Mouse (Mus musculus) neural tube, embryonic 14.5 days (tissue): Measurements from ENCODE around the gene V1rd19. TPM values are rescaled to one million over a fixed set of nuclear protein-coding genes. Genes with fewer than 3 reads are reported as not detected.
"Not testable (repeated sequence)": the region's sequence is repeated elsewhere in the genome, so short reads cannot be mapped to it uniquely, and the experiment has no call there.

Source experiments
- ATAC-seq: fragments of 200-750 bp; cut with Nextera tagmentation; 2 replicates; pipeline ENCODE4 v1.8.0; 2017; ENCODE audit warnings: low read depth, mild to moderate bottlenecking, moderate TSS enrichment, moderate library complexity
- H3K27ac ChIP-seq: fragments of 300-500 bp; sonication (generic); 2 replicates; pipeline ENCODE4 v1.5.1; 2014; ENCODE audit warnings: low read depth, mild to moderate bottlenecking, control low read depth, low read length, moderate library complexity, mixed read lengths
- H3K27me3 ChIP-seq: fragments of 300-500 bp; sonication (generic); 2 replicates; pipeline ENCODE4 v1.6.1; 2014; ENCODE audit warnings: low read length; ENCODE audit not compliant: control insufficient read depth, insufficient read depth
- H3K36me3 ChIP-seq: fragments of 300-500 bp; sonication (generic); 2 replicates; pipeline ENCODE4 v1.6.1; 2014; ENCODE audit warnings: low read length, mixed read lengths; ENCODE audit not compliant: control insufficient read depth, insufficient read depth
- H3K4me1 ChIP-seq: fragments of 300-500 bp; sonication (generic); 2 replicates; pipeline ENCODE4 v1.6.1; 2014; ENCODE audit warnings: low read length; ENCODE audit not compliant: control insufficient read depth, insufficient read depth
- H3K4me2 ChIP-seq: fragments of 300-500 bp; sonication (generic); 2 replicates; pipeline ENCODE4 v1.6.1; 2014; ENCODE audit warnings: mild to moderate bottlenecking, low read depth, low read length, control low read depth
- H3K4me3 ChIP-seq: fragments of 300-500 bp; sonication (generic); 2 replicates; pipeline ENCODE4 v1.5.1; 2014; ENCODE audit warnings: low read depth, low read length, control low read depth, mixed read lengths
- H3K9ac ChIP-seq: fragments of 300-500 bp; sonication (generic); replicated peaks from 2 replicates; pipeline ENCODE4 v1.6.1; 2014; ENCODE audit warnings: low read depth, mild to moderate bottlenecking, control low read depth, low read length, mixed read lengths
- H3K9me3 ChIP-seq: fragments of 300-500 bp; sonication (generic); 2 replicates; pipeline ENCODE4 v1.6.1; 2016; ENCODE audit warnings: low read length; ENCODE audit not compliant: control insufficient read depth
- WGBS: fragments of 180-500 bp; shearing (Covaris S2); extraction: QIAGEN DNeasy Blood & Tissue Kit; methylation state at CpG from one replicate; pipeline ENCODE4 v1.1.7; 2014; 5-methylcytosine and 5-hydroxymethylcytosine counted together
- polyA plus RNA-seq: library from polyadenylated mRNA; unstranded; fragments of >200 nt; fragmentation: Nextera tagmentation; extraction: Ambion mirVana; gene quantifications from 2 replicates; pipeline ENCODE4 v1.2.1, GENCODE M21; 2014

Gene V1rd19
- polyA plus RNA-seq = not detected in 2 replicates

DNA sequence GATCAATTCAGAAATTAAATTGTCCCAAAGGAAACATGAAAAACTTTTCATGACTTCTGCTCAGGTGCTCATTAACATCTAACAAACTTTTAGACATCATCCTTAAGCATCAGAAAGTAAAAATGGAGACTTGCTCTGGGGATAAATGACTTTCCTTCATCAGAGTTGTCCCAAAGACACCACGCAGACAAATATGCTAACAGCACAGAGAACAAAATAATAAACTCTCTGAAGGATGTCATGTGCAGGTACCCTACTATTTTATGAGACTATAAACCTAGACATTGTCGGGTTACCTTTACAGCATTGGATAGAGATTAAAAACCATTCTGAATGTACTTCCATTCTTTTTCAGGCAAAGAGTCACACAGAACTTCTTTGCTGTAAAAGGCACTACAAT, at the start of gene V1rd19:
V1rd19 (plus strand) TSS at position 301 of the 400 bp plus-strand sequence.
- H3K9ac ChIP-seq = no peak within 1 kb of the TSS
- no peaks in the 10 kb centered on the region for H3K4me1 ChIP-seq
- WGBS = 71% methylated on average over 2 of the region's 2 CpGs
- H3K4me3 ChIP-seq = no peak within 1 kb of the TSS
- H3K4me2 ChIP-seq = no peak within 1 kb of the TSS
- H3K9me3 ChIP-seq = 0 out of 2 replicates have a peak, but pooled peaks cover 4% of the 10 kb centered on the region
- H3K36me3 ChIP-seq = no peaks in the 10 kb centered on the region
- H3K27me3 ChIP-seq = no peaks in the 10 kb centered on the region
- H3K27ac ChIP-seq = no peak within 1 kb of the TSS
- ATAC-seq = no peak

DNA sequence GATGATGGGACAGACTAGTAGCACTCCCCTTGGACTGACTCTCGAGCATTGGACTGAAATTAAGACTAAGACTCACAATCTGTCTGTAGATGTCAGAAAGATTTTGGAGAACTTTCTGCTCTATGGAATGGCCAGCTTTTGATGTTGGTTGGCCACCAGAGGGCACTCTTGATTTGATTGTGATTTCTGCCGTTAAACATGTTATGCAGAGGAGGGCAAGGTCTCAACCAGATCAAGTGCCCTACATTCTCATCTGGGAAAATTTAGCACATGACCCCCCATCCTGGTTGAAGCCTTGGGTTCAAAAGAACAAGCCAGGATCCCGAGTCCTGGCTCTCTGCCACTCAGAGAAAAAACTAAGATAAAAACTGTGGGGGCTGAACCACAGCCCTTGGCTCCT, 33.4 kb upstream of the V1rd19 start:
- not testable (repeated sequence) for H3K9me3 ChIP-seq, H3K4me3 ChIP-seq, H3K27me3 ChIP-seq, H3K4me1 ChIP-seq, H3K36me3 ChIP-seq, H3K4me2 ChIP-seq, H3K9ac ChIP-seq, H3K27ac ChIP-seq, ATAC-seq
- WGBS = 65% methylated on average over 3 of the region's 3 CpGs

DNA sequence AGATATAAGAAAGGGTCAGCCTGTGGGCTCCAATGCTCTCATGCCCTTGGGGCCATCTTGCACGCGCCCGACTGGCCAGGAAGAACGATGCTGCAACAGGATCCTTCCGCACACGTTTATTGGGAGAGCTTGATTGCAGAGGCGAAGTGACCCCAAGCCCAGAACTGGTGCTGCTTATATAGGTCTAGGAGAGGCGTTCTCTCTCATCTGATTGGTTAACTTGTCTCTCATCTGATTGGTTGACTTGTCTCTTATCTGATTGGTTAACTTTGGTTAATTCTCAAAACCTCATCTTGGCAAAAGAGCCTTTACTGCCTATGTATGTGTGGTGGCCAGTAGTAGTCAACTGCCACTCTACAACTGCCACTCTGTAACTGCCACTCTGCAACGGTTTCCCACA, 27.2 kb upstream of the V1rd19 start, which contains the start of gene Vmn1r181:
Vmn1r181 (plus strand) TSS at position 301 of the 400 bp plus-strand sequence.
- not testable (repeated sequence) for ATAC-seq, H3K9me3 ChIP-seq, H3K4me1 ChIP-seq, H3K27ac ChIP-seq, H3K4me2 ChIP-seq, H3K27me3 ChIP-seq, H3K4me3 ChIP-seq, H3K36me3 ChIP-seq, H3K9ac ChIP-seq
- WGBS = 86% methylated on average over 9 of the region's 9 CpGs

DNA sequence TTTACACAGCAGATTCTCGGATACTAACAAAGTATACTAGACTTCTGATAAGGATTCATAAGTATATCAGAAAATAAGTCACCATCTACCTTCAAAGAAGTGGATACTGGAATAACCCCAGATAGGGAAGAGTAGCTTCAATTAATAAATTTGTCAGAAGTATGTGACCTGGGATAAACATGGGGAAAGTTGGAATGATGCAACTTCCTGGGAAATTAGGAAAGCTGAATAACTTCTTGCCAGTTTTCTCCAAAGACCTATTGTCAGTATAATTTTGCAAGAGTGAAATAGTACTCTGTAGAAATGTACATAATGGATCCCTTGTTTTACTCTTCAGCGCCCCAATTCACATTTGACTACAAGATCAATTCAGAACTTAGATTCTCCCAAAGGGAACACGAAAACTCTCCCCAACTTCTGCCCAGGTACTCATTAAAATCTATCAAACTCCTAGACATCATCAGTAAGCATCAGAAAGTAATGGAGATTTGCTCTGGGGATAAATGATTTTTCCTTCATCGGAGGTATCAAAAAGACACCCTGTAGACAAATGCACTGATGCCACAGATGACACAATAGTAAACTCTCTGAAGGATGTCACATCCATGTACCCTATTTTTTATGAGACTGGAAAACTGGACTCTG, 51.3 kb downstream of the V1rd19 start, which contains the start of gene Vmn1r183:
Vmn1r183 (plus strand) TSS at position 595 of the 645 bp plus-strand sequence.
- Histone ChIP-seq H3K9me3 (no peaks in the 10 kb centered on the region), H3K4me3 (no peak within 1 kb of the TSS), H3K27ac (no peak within 1 kb of the TSS), H3K4me2 (no peak within 1 kb of the TSS), H3K9ac (no peak within 1 kb of the TSS), H3K36me3 (no peaks in the 10 kb centered on the region), H3K27me3 (no peaks in the 10 kb centered on the region), H3K4me1 (no peaks in the 10 kb centered on the region)
- 77% methylated on average over 4 of the region's 4 CpGs for WGBS
- no peak for ATAC-seq

Other genes starting within 250 kb of the V1rd19 start
- gene Vmn1r174, start 249.4 kb upstream of the V1rd19 start, polyA plus RNA-seq = not detected in 2 replicates
- gene Vmn1r175, start 191.0 kb upstream of the V1rd19 start, polyA plus RNA-seq = not detected in 2 replicates
- gene Vmn1r176, start 164.3 kb upstream of the V1rd19 start, polyA plus RNA-seq = not detected in 2 replicates
- gene Vmn1r177, start 135.2 kb upstream of the V1rd19 start, polyA plus RNA-seq = not detected in 2 replicates
- gene Vmn1r178, start 109.7 kb upstream of the V1rd19 start, polyA plus RNA-seq = not detected in 2 replicates
- not detected in 2 replicates for gene Vmn1r179, start 74.7 kb upstream of the V1rd19 start, polyA plus RNA-seq
- not detected in 2 replicates for gene Vmn1r180, start 51.1 kb upstream of the V1rd19 start, polyA plus RNA-seq
- gene Vmn1r181, start 27.1 kb upstream of the V1rd19 start, polyA plus RNA-seq = not detected in 2 replicates
- 0.01 TPM in 1 of 2 replicates, not detected in the other for gene Vmn1r183, start 51.6 kb downstream of the V1rd19 start, polyA plus RNA-seq
- 38.6 and 41.8 TPM in 2 replicates for gene Zfp180, start 80.2 kb downstream of the V1rd19 start, polyA plus RNA-seq
- 11.2 and 11.7 TPM in 2 replicates for gene Zfp112, start 110.6 kb downstream of the V1rd19 start, polyA plus RNA-seq
- 27.8 and 32.4 TPM in 2 replicates for gene Zfp235, start 132.5 kb downstream of the V1rd19 start, polyA plus RNA-seq
- 3.8 and 4.0 TPM in 2 replicates for gene Zfp114, start 173.4 kb downstream of the V1rd19 start, polyA plus RNA-seq
- 4.5 and 6.7 TPM in 2 replicates for gene Zfp111, start 209.8 kb downstream of the V1rd19 start, polyA plus RNA-seq
- gene Zfp109, start 235.9 kb downstream of the V1rd19 start, polyA plus RNA-seq = 3.8 and 4.5 TPM in 2 replicates